Mouse (Mus musculus): ENCODE measurements around the gene Ccdc57. TPM values are rescaled to one million over a fixed set of nuclear protein-coding genes. Genes with fewer than 3 reads are reported as not detected.

Gene Ccdc57
- polyA plus RNA-seq, 1 experiment from 2014 or later: 6.0 TPM

DNA sequence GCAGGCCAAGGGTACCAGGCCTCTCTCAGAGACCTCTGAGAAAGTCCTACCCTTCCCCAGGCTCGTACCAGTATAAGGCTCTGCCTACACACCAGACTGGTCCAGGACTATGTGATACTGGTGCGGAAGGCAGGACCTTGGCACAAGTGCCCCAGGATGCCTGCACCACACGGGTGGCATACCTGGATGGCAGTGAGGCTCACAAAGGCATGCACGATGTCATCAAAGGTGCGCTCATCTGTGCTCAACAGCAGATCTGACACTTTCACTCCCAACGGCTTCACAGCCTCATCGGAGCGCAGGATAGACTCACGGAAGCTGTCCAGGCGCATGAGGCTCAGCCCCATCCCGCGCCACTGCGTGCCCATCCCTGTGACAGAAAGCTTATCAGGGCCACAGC is 114.4 kb downstream of the Ccdc57 start:
- 95% methylated on average over 13 of the region's 13 CpGs for WGBS
- H3K4me1 ChIP-seq: peaks cover 25% of the 10 kb centered on the region
- H3K4me3 ChIP-seq: no peak overlapping the region
- DNase-seq (ENCODE audit: low spot score): no peak
- H3K36me3 ChIP-seq: peaks cover 92% of the 10 kb centered on the region
- no peaks in the 10 kb centered on the region for H3K9me3 ChIP-seq
- H3K27me3 ChIP-seq (ENCODE audit: insufficient read depth, poor library complexity, severe bottlenecking): no peaks in the 10 kb centered on the region
- no peak overlapping the region for H3K27ac ChIP-seq

DNA sequence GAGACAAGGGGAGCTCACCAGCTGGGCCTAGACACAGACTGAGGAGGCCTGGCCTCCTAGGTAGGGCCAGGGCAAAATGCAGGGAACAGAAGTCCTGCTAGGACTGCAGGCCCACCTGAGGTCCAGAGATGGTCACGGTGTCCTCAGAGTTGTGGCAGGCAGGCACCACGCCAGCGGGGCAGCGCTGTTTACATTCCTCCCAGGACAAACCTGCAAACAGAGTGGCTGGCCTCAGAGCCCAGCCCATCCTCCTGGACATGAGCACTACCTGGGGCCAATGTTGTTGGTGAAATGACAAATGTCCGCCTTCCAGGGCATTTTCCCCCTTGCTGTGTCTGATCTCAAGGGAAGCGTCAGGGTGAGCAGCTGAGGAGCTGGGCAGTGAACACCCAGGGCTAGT is 115.3 kb downstream of the Ccdc57 start:
- H3K36me3 ChIP-seq: peaks cover 100% of the 10 kb centered on the region
- peaks cover 19% of the 10 kb centered on the region for H3K4me1 ChIP-seq
- H3K4me3 ChIP-seq: no peak overlapping the region
- WGBS: 96% methylated on average over 6 of the region's 6 CpGs
- no peak for DNase-seq (ENCODE audit: low spot score)
- no peak overlapping the region for H3K27ac ChIP-seq
- no peaks in the 10 kb centered on the region for H3K27me3 ChIP-seq (ENCODE audit: insufficient read depth, poor library complexity, severe bottlenecking)
- no peaks in the 10 kb centered on the region for H3K9me3 ChIP-seq

DNA sequence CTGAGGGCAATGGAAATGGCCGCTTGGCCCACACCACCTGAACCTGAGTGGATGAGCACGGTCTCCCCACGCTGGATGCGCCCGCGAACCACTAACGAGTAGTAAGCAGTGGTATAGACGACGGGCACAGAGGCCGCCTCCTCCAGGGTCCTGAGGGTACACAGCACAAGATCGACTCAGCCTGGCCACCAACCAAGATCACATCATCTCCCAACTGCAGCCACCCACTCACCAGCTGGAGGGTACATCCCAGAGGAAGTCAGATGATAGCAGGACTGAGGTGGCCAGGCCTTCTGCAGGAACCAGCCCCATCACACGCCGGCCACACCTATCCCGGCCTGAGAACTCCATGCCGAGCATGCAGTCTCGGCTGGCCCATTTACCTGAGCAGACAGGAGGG is 120.6 kb downstream of the Ccdc57 start:
- Histone ChIP-seq H3K4me3 (no peak overlapping the region), H3K27ac (no peak overlapping the region), H3K36me3 (peaks cover 100% of the 10 kb centered on the region), H3K4me1 (no peaks in the 10 kb centered on the region), H3K9me3 (no peaks in the 10 kb centered on the region), H3K27me3 (ENCODE audit: insufficient read depth, poor library complexity, severe bottlenecking) (no peaks in the 10 kb centered on the region)
- 95% methylated on average over 16 of the region's 16 CpGs for WGBS
- DNase-seq (ENCODE audit: low spot score): no peak

DNA sequence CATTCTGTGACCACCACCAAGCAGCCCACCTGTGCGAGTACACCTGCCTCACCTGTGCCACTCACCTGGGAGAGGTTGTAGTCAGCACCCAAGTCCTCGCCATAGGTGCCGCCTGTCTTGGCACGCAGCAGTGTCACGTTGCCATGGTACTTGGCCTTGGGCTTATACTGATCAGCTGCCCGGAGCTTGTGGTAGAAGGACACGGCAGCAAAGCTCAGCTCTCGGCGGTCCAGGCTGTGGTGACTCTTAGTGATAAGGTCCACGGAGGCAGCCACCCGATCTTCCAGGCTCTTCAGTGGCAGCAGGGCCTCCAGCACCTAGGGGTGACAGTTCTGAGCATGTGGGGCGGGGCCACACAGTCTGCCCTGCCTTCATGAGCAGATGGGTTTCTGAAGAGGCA is 124.7 kb downstream of the Ccdc57 start:
- DNase-seq (ENCODE audit: low spot score): no peak
- no peaks in the 10 kb centered on the region for H3K9me3 ChIP-seq
- H3K27ac ChIP-seq: no peak overlapping the region
- H3K4me3 ChIP-seq: no peak overlapping the region
- peaks cover 79% of the 10 kb centered on the region for H3K36me3 ChIP-seq
- WGBS: 87% methylated on average over 12 of the region's 12 CpGs
- no peaks in the 10 kb centered on the region for H3K4me1 ChIP-seq
- no peaks in the 10 kb centered on the region for H3K27me3 ChIP-seq (ENCODE audit: insufficient read depth, poor library complexity, severe bottlenecking)

DNA sequence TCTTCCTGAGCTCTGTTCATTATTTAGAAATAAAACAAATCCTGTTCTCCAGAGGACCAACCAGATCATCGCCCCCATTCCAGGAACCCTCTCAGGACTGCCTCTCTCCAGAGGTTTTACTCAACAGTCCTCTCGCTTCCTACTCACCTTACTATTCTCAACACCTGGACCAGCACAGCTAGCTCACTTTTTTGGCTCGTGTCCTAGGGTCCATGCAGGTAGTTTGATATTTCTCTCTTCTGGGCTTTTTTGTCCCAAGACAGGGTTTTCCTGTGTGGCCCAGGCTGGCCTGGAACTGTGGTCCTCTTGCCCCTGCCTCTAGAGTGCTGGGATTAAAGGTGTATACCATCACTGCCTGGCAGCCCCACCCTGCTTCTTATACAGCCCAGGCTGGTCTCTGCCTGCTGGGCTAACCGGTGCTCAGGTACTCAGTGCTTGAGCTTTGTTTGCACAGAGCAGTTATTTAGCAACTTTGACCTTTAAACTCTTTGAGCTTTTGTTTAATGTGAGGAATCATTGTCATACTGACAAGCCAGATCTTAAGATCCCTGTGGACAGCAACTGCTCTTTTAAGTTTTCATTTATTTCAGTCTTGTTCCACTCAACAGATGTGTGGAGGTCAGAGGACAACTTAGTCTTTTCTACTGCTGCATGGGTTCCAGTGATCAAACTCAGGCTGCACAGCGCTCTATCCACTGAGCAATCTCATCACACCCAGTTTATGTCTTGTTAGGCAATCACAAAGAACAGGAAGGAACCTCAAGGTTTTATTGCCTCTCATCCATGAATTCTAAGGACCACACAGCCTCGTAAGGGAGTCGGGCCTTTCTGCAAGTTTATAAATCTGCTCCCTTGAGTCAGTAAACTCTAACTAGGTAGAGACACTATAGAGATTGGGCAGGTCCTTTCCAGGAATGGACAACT is 127.0 kb downstream of the Ccdc57 start:
- H3K27me3 ChIP-seq (ENCODE audit: insufficient read depth, poor library complexity, severe bottlenecking): no peaks in the 10 kb centered on the region
- H3K4me1 ChIP-seq: peaks cover 1% of the 10 kb centered on the region
- H3K27ac ChIP-seq: no peak overlapping the region
- DNase-seq (ENCODE audit: low spot score): no peak
- no peaks in the 10 kb centered on the region for H3K9me3 ChIP-seq
- no peak overlapping the region for H3K4me3 ChIP-seq
- 91% methylated on average over 7 of the region's 7 CpGs for WGBS
- H3K36me3 ChIP-seq: peaks cover 55% of the 10 kb centered on the region

DNA sequence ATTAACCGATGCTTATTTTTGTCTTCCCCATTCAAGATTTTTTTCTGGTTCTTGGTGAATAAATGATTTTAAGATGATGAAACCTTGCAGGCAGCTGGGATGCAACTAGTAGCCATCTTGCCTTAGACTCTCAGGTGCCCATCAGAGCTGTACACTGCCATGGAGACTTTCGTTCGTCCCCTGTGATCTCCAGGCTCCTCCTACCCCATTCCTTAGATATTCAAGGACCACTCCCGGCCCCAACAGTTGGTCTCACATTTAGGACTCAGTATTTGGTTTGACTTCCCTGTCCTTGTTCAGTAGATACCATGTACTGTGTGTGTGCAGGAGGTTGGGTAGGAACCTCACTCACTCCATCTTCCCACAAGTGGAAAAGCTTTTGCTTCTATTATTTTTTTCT is 127.9 kb downstream of the Ccdc57 start:
- Histone ChIP-seq H3K4me3 (no peak overlapping the region), H3K27me3 (ENCODE audit: insufficient read depth, poor library complexity, severe bottlenecking) (no peaks in the 10 kb centered on the region), H3K4me1 (peaks cover 8% of the 10 kb centered on the region), H3K9me3 (no peaks in the 10 kb centered on the region), H3K27ac (no peak overlapping the region), H3K36me3 (peaks cover 47% of the 10 kb centered on the region)
- no peak for DNase-seq (ENCODE audit: low spot score)
- 63% methylated on average over 4 of the region's 4 CpGs for WGBS

DNA sequence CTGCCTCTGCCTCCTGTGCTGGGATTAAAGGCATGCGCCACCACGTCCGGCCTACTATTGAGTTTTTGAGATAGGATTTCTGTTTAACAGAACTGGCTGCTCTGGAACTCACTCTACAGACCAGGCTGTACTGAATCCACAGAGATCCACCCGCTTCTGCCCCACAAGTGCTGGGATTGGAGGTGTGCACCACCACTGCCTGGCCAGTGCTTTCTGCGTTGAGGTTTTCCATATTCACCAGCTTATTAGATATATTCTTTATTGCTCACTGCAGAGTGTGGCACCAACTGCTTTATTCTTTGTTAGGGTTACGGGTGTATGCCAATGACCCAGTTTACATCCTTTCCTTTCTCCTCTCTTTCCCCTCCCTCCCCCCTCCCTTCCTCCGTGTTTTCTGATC is 128.4 kb downstream of the Ccdc57 start:
- 81% methylated on average over 7 of the region's 7 CpGs for WGBS

DNA sequence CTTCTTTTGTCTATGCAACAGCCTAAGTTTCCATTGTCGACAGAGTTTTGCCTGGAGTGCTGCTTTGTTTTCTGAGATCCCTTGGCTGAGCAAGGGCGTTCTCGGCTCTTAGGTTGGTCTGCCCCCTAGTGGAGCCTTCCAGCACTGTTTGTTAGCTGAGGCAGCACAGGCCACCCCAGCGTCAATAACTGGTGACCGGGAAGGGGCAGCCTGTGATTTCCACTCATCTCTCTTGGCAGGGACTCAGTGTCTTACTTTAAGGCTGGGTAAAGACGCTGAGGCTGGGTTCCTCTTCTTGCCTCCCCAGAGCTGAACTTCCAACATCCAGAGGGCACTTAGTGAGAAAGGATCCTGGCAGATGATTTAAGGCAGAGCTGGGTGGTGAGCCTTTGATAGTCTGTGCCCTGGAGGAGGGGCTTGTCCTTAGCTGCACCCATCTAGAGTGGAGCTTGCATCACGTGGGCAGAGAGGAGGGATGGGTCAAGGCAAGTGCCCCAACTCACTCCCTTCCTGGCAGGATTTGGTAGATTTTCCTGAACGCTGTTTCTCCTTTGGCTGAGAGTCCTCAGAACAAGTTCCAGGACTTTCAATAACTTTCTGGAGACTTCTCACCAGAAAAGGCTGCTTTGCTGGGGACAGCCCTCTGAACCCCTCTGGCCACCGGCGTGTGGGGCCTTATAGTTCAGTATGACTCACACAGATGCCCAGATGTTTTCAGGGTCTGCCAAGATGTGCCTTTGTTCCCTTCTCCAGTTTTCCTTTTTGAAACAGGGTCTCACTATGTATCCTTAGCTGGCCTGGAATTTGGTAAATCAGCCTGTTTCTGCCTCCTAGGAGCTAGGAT is 132.4 kb downstream of the Ccdc57 start:
- peak overlapping the region; percentile 65 for H3K27ac ChIP-seq

More for the DNA sequence above, 128.4 kb downstream of the Ccdc57 start:
- DNase-seq (ENCODE audit: low spot score): no peak
- Histone ChIP-seq H3K27me3 (ENCODE audit: insufficient read depth, poor library complexity, severe bottlenecking) (no peaks in the 10 kb centered on the region), H3K27ac (no peak overlapping the region), H3K36me3 (peaks cover 42% of the 10 kb centered on the region), H3K9me3 (no peaks in the 10 kb centered on the region), H3K4me1 (peaks cover 8% of the 10 kb centered on the region), H3K4me3 (no peak overlapping the region)

DNA sequence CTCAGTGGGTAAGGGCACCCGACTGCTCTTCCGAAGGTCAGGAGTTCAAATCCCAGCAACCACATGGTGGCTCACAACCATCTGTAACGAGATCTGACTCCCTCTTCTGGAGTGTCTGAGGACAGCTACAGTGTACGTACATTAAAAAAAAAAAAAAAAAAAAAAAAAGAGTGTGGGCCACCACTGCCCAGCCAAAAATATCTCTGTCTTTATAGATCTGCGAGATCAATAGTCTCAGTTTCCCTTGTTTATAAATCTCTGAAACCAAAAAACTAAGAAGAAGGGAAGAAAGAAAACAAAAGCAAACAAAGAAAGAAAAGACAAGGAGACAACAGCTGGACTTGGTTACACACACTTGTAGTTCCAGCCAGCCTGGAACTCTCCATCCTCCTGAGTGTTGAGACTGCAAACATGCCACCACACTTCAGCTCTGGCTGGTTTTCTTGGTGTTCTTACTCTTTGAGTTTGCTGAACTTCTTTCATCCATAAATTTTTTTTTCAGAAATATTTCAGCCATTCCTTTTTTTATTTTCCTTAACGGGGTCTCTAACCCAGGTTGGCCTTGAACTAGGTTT is 133.3 kb downstream of the Ccdc57 start:
- H3K4me1 ChIP-seq: peaks cover 24% of the 10 kb centered on the region
- DNase-seq (ENCODE audit: low spot score): no peak
- peaks cover 4% of the 10 kb centered on the region for H3K36me3 ChIP-seq
- H3K9me3 ChIP-seq: no peaks in the 10 kb centered on the region
- WGBS: 63% methylated on average over 6 of the region's 6 CpGs
- no peak overlapping the region for H3K4me3 ChIP-seq
- H3K27me3 ChIP-seq (ENCODE audit: insufficient read depth, poor library complexity, severe bottlenecking): no peaks in the 10 kb centered on the region
- H3K27ac ChIP-seq: peak overlapping the region; percentile 65; the same call in 1 of the 2 replicates

More for the DNA sequence above, 132.4 kb downstream of the Ccdc57 start:
- Histone ChIP-seq H3K36me3 (peaks cover 2% of the 10 kb centered on the region; the same call in 1 of the 2 replicates), H3K4me1 (peaks cover 17% of the 10 kb centered on the region), H3K9me3 (no peaks in the 10 kb centered on the region), H3K4me3 (peak overlapping the region; percentile 19; the same call in 1 of the 2 replicates), H3K27me3 (ENCODE audit: insufficient read depth, poor library complexity, severe bottlenecking) (no peaks in the 10 kb centered on the region)
- 11% methylated on average over 10 of the region's 10 CpGs for WGBS
- peak; percentile 91 for DNase-seq (ENCODE audit: low spot score)

DNA sequence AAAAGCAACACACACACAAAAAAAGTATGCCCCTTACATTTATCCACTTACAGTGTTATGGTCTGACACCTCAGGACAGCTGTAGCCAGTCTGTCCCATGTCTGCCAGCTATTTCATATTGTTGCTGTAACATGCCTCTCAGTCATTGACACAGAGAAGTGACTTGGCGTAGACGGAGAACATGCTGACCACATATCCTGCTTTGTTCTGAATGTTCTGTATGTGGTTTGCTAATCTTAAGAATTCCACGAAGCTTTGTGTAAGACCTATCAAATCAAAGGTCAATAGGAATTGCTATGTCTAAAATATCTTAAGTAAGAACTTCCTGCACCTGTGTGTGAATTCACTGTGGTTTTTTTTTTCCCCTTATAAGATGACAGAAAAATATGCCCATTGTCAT is 134.4 kb downstream of the Ccdc57 start:
- Histone ChIP-seq H3K4me3 (no peak overlapping the region), H3K9me3 (no peaks in the 10 kb centered on the region), H3K27me3 (ENCODE audit: insufficient read depth, poor library complexity, severe bottlenecking) (no peaks in the 10 kb centered on the region), H3K36me3 (peaks cover 16% of the 10 kb centered on the region), H3K4me1 (peaks cover 24% of the 10 kb centered on the region), H3K27ac (no peak overlapping the region)
- DNase-seq (ENCODE audit: low spot score): no peak
- 75% methylated on average over 3 of the region's 3 CpGs for WGBS

DNA sequence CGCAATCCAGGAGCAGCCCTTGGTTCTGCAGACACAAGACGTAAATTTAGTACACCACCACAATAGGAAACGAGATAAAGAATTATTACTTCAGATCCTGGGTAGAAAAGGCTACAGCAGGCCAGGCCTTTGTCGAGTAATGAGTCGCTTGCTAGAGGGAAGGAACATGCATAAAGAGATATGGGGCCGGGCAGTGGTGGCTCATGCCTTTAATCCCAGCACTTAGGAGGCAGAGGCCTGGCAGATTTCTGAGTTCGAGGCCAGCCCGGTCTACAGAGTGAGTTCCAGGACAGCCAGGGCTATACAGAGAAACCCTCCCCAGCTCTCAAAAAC is 136.1 kb downstream of the Ccdc57 start:
- Histone ChIP-seq H3K36me3 (peaks cover 33% of the 10 kb centered on the region), H3K4me1 (peaks cover 24% of the 10 kb centered on the region), H3K9me3 (no peaks in the 10 kb centered on the region), H3K27ac (peak overlapping the region; percentile 91), H3K4me3 (peak overlapping the region; percentile 80), H3K27me3 (ENCODE audit: insufficient read depth, poor library complexity, severe bottlenecking) (no peaks in the 10 kb centered on the region)
- 27% methylated on average over 8 of the region's 8 CpGs for WGBS
- DNase-seq (ENCODE audit: low spot score): no peak

DNA sequence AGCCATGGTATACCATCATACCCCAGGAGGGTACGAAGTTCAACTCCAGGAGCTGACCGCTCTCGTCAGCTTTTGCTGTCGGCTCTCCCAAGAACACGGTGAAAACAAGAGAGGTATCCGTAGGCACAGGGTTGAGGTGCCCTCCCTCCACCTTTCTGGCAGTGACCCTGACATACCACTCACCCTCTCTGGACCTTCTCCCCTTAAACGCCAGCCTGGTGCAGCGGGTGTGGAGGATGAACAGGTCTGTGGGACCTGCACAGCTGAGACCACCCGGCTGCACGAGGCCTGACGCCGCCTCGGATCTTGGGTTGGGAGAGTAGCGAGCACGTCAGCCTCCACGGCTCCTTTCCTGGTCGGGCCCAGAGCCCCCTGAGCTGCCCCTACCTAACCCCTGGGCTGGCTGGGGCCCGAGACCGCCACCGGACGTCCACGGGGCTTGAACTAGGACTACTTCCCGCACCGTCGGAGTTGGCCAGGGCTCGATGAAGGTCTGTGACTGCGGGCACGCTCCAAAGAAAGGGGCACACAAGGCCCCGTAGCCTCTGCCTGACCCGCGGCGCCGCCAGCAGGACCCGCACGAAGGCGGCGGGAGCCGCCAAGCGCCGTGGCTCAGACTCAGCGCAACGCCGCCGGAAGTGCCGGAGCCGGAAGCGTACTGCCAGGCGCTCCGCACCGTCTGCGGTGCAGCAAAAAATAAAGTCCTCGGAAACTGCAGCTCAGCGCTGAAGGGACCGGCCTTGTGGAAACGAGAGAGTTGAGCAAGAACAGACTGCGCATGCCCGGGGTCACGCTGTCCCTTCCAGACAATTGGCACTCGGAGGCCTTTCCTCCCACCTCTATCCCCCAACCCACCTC is 136.7 kb downstream of the Ccdc57 start, which contains the start of gene Dus1l:
Dus1l (minus strand) TSS at position 648 of the 858 bp plus-strand sequence.
- 2% methylated on average over 59 of the region's 59 CpGs for WGBS
- Histone ChIP-seq H3K36me3 (peaks cover 38% of the 10 kb centered on the region), H3K4me3 (peak within 1 kb of the TSS; percentile 80), H3K9me3 (no peaks in the 10 kb centered on the region), H3K27me3 (ENCODE audit: insufficient read depth, poor library complexity, severe bottlenecking) (no peaks in the 10 kb centered on the region), H3K27ac (peak within 1 kb of the TSS; percentile 91), H3K4me1 (peaks cover 24% of the 10 kb centered on the region)
- peak; percentile 97 for DNase-seq (ENCODE audit: low spot score)
